Mouse (Mus musculus) embryonic facial prominence, embryonic 11.5 days (tissue): Measurements from ENCODE around the gene Atxn7l1. TPM values are rescaled to one million over a fixed set of nuclear protein-coding genes. Genes with fewer than 3 reads are reported as not detected.

Experiments used
- ATAC-seq: fragments of 200-750 bp; cut with Nextera tagmentation; replicated peaks from 2 replicates; pipeline ENCODE4 v1.8.0; 2017; ENCODE audit warnings: low read depth; ENCODE audit not compliant: insufficient number of reproducible peaks, low FRiP score, low TSS enrichment
- DNase-seq: peaks from one replicate; pipeline ENCODE4 v3.0.0-alpha.2; 2015; ENCODE audit warnings: low spot score
- H3K27ac ChIP-seq: fragments of 300-500 bp; sonication (generic); replicated peaks from 2 replicates; pipeline ENCODE4 v1.5.1; 2014; ENCODE audit warnings: mild to moderate bottlenecking, low read depth, low read length, control low read depth
- H3K27me3 ChIP-seq: fragments of 300-500 bp; sonication (generic); 2 replicates; pipeline ENCODE4 v1.6.1; 2014; ENCODE audit warnings: mild to moderate bottlenecking, low read length, moderate library complexity, mixed read lengths; ENCODE audit not compliant: control insufficient read depth, insufficient read depth
- H3K36me3 ChIP-seq: fragments of 300-500 bp; sonication (generic); replicated peaks from 2 replicates; pipeline ENCODE4 v1.6.1; 2014; ENCODE audit warnings: low read depth, mild to moderate bottlenecking, low read length, moderate library complexity, mixed read lengths; ENCODE audit not compliant: control insufficient read depth, insufficient read depth
- H3K4me1 ChIP-seq: fragments of 300-500 bp; sonication (generic); 2 replicates; pipeline ENCODE4 v1.6.1; 2014; ENCODE audit warnings: low read length, mixed read lengths; ENCODE audit not compliant: control insufficient read depth, insufficient read depth
- H3K4me2 ChIP-seq: fragments of 300-500 bp; sonication (generic); 2 replicates; pipeline ENCODE4 v1.6.1; 2014; ENCODE audit warnings: low read depth, mild to moderate bottlenecking, control low read depth, low read length, moderate library complexity
- H3K4me3 ChIP-seq: fragments of 300-500 bp; sonication (generic); 2 replicates; pipeline ENCODE4 v1.5.1; 2014; ENCODE audit warnings: low read depth, low read length, control low read depth
- H3K9ac ChIP-seq: fragments of 300-500 bp; sonication (generic); replicated peaks from 2 replicates; pipeline ENCODE4 v1.6.1; 2014; ENCODE audit warnings: mild to moderate bottlenecking, control low read depth, low read length
- H3K9me3 ChIP-seq: fragments of 300-500 bp; sonication (generic); replicated peaks from 2 replicates; pipeline ENCODE4 v1.6.1; 2016; ENCODE audit warnings: mild to moderate bottlenecking, low read length, inconsistent platforms, mixed read lengths; ENCODE audit not compliant: control insufficient read depth
- WGBS: fragments of 180-500 bp; shearing (Covaris S2); extraction: QIAGEN DNeasy Blood & Tissue Kit; methylation state at CpG from one replicate; pipeline ENCODE4 v1.1.7; 2014; 5-methylcytosine and 5-hydroxymethylcytosine counted together
- polyA plus RNA-seq: library from polyadenylated mRNA; unstranded; fragments of >200 nt; fragmentation: Nextera tagmentation; extraction: Ambion mirVana; gene quantifications from 2 replicates; pipeline ENCODE4 v1.2.1, GENCODE M21; 2014

Atxn7l1 gene
- polyA plus RNA-seq, 1 experiment from 2014 or later = 18.9 TPM

DNA sequence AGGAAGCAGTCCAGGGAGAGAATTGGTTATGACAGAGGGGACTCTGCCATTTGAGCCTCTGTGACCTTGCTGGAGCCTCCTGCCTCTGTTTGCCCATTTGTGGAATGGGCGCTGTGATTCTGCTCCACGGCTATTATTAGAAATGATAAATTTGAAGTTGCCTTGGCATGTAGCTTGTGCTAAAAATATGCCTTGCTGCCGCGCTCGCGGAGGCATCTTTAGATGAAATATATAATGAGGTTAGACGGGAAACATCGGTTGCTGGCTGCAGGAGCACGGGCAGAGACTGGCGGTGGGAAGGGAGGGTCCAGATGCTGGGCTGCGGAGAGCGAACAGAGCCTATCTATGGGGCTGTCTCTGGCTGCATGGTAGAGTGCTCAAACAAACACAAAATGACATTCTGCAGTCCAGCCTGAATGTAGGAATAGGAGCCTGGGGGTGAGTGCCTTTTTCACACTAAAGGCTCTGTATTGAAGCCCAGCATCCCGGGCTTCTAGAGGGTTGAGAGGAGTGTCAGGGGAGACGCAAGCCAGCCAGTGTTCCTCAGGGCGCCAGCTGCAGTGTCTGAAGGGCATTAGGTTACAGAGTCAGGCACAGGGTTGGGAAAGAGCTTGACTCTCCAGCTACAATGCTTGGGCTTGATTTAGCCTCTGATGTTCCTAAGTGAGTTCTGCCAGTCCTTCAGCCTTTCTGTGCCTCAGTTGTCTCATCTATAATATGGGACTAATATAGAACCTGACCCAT, 96.8 kb downstream of the Atxn7l1 start:
- H3K4me2 ChIP-seq = no peak overlapping the region
- H3K27ac ChIP-seq = no peak overlapping the region
- H3K36me3 ChIP-seq = no peaks in the 10 kb centered on the region
- H3K9ac ChIP-seq = no peak overlapping the region
- 67% methylated on average over 15 of the region's 15 CpGs for WGBS
- ATAC-seq (no peak), DNase-seq (no peak)
- no peaks in the 10 kb centered on the region for H3K27me3 ChIP-seq
- no peaks in the 10 kb centered on the region; the same call in 1 of the 2 replicates for H3K4me1 ChIP-seq
- H3K9me3 ChIP-seq = no peaks in the 10 kb centered on the region
- no peak overlapping the region for H3K4me3 ChIP-seq

DNA sequence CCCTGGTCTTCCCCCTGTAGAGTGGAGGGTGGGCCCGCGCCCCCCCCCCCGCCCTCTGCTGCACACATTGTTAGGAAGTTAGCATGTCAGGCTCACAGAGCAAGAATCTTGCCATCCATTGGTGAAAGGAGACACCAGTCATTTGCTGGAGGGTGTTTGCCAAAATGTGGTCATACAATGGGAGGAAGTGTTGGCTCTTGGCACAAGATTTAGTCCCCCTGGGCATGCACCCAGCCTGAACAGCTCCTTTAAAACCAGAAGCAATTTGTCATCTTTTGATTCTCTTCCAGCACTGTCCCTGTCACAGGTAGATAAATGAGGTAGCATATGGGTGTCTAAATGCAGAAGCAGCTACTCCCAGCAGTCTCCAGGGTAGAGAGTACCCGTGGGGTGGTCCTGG, 98.0 kb downstream of the Atxn7l1 start:
- no peak for ATAC-seq
- no peaks in the 10 kb centered on the region; the same call in 1 of the 2 replicates for H3K4me1 ChIP-seq
- DNase-seq = no peak
- no peak overlapping the region for H3K4me3 ChIP-seq
- H3K27me3 ChIP-seq = no peaks in the 10 kb centered on the region
- H3K36me3 ChIP-seq = no peaks in the 10 kb centered on the region
- H3K4me2 ChIP-seq = no peak overlapping the region
- 80% methylated on average over 4 of the region's 4 CpGs for WGBS
- H3K27ac ChIP-seq = no peak overlapping the region
- no peaks in the 10 kb centered on the region for H3K9me3 ChIP-seq
- no peak overlapping the region for H3K9ac ChIP-seq

DNA sequence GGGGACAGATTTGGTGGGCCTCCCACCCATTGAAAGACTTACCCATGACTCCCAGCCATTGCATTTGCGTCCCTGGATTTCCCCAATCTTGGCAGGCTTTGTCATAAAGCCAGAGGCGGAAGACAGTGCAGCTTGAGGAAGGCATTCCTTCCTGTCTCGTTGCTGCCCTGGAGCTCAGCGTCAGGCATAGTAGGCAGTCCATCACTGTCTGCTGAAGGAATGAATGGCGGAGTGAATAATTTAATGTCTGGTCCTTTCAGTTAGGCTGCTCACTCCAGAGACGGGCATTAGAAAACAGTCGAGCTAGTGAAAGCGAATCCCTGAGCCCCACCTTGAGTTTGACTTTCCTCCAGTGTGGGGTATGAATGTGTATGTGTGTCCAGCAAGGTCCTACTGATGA, 99.4 kb downstream of the Atxn7l1 start:
- no peak overlapping the region for H3K27ac ChIP-seq
- WGBS = 88% methylated on average over 8 of the region's 8 CpGs
- H3K4me3 ChIP-seq = no peak overlapping the region
- H3K27me3 ChIP-seq = no peaks in the 10 kb centered on the region
- DNase-seq (no peak), ATAC-seq (no peak)
- H3K9me3 ChIP-seq = no peaks in the 10 kb centered on the region
- H3K36me3 ChIP-seq = no peaks in the 10 kb centered on the region
- no peak overlapping the region for H3K9ac ChIP-seq
- no peak overlapping the region for H3K4me2 ChIP-seq
- no peaks in the 10 kb centered on the region; the same call in 1 of the 2 replicates for H3K4me1 ChIP-seq

DNA sequence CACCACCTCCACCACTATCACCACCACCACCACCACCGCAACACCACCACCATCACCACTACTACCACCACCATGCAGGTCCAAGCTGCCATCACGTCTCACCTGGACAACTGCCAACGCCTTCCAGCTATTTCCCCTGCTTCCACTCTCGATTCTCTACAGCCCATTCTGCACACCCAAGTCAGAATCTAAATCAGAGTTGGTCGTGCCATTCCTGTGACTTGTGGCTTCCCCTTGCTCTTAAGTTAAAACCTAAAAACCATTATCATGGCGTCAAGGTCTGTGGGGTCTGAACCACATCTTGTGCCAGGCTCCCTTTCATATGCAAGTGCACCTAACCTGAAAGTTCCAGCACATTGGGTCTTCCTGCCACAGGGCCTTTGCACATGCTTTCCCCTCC, 102.7 kb downstream of the Atxn7l1 start:
- Histone ChIP-seq H3K4me3 (no peak overlapping the region), H3K36me3 (no peaks in the 10 kb centered on the region), H3K9me3 (no peaks in the 10 kb centered on the region), H3K9ac (no peak overlapping the region), H3K27ac (no peak overlapping the region), H3K4me1 (no peaks in the 10 kb centered on the region; the same call in 1 of the 2 replicates), H3K27me3 (no peaks in the 10 kb centered on the region), H3K4me2 (no peak overlapping the region)
- no peak for DNase-seq
- 91% methylated on average over 6 of the region's 6 CpGs for WGBS
- ATAC-seq = no peak

DNA sequence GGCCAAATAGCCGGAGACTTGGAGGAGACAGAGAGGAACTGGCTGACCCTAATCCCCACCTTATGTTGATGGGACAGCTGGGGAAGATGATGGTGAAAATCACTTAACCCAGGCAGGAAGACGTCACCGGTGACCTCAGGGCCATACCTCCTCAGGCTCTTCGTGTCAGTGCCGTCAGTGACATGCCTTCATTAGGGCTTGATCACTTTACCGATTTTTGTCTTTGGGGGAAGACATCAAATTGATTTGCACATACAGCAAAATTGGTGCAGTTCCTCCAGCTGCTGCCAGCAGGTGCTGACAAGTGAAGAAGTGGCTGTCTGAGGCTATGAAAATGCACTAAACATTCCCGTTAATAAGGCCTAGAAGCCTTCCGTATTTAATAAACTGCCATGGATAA, 103.9 kb downstream of the Atxn7l1 start:
- Histone ChIP-seq H3K9ac (no peak overlapping the region), H3K4me2 (no peak overlapping the region), H3K4me1 (no peaks in the 10 kb centered on the region), H3K27me3 (no peaks in the 10 kb centered on the region), H3K27ac (no peak overlapping the region), H3K9me3 (no peaks in the 10 kb centered on the region), H3K4me3 (no peak overlapping the region), H3K36me3 (no peaks in the 10 kb centered on the region)
- DNase-seq (no peak), ATAC-seq (no peak)
- WGBS = 80% methylated on average over 8 of the region's 8 CpGs

DNA sequence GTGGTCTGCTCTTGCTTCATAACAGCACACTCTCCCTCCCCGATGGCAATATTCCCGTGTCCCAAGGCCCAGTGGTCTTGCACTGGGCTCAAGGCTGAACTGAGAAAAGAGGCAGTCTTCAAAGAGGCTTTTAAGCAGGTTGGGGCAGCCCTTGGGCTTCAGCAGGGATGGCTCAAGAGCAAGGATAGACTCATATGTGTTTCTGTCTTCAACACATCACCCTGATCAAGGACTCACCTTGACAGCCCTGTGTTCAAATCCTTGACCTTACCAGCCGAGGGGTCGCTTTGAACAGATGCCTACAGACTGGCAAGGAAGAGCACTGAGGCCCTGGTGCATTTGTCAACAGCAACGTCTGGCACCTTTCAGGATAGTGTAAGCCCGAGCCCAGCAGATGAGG, 105.1 kb downstream of the Atxn7l1 start:
- DNase-seq (no peak), ATAC-seq (no peak)
- Histone ChIP-seq H3K27me3 (no peaks in the 10 kb centered on the region), H3K36me3 (no peaks in the 10 kb centered on the region), H3K4me2 (no peak overlapping the region), H3K4me1 (no peaks in the 10 kb centered on the region), H3K27ac (no peak overlapping the region), H3K9ac (no peak overlapping the region), H3K9me3 (no peaks in the 10 kb centered on the region), H3K4me3 (no peak overlapping the region)
- WGBS = 84% methylated on average over 6 of the region's 6 CpGs

DNA sequence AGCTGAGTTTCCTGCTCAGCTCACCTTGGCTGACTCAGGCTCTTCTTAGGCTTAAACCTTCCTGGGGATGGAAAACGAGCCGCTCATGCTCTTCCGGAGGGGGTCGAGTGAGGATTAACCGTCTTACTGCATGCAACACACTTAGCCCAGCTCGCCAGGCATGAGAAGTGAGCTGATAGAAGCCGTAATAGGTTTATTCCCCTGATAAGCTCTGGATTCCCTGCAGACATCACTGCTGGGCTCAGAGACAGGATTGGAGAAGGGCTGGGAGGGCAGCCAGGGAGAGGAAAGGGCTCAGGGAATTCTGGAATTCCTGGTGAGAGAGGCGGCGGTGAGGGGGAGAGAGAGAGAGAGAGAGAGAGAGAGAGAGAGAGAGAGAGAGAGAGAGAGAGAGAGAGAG, 105.7 kb downstream of the Atxn7l1 start:
- H3K9me3 ChIP-seq = no peaks in the 10 kb centered on the region
- no peaks in the 10 kb centered on the region for H3K36me3 ChIP-seq
- ATAC-seq = no peak
- H3K4me2 ChIP-seq = no peak overlapping the region
- DNase-seq = no peak
- H3K9ac ChIP-seq = no peak overlapping the region
- H3K27ac ChIP-seq = no peak overlapping the region
- no peaks in the 10 kb centered on the region for H3K27me3 ChIP-seq
- no peaks in the 10 kb centered on the region for H3K4me1 ChIP-seq
- no peak overlapping the region for H3K4me3 ChIP-seq
- 42% methylated on average over 7 of the region's 9 CpGs for WGBS

DNA sequence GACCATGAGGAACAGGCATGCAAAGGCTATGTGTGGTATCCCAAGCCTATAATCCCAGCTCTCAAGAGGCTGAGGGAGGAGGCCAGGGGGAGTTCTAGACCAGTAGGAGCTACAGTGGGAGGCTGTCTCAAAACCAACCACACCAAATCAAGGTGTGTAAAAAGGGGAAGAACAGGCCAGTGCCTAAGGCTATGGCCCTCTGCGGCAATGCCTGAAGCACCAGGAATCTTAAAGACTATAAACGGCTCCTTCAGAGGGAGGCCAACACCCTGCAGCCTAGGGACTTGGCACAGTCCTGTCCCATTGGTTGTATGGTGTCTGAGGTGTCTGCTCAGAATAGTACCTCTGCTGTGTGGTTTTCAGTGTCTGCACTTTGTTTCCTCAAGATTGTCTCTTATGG, 107.8 kb downstream of the Atxn7l1 start:
- no peak overlapping the region for H3K27ac ChIP-seq
- no peaks in the 10 kb centered on the region for H3K27me3 ChIP-seq
- H3K4me2 ChIP-seq = no peak overlapping the region
- H3K9ac ChIP-seq = no peak overlapping the region
- DNase-seq (no peak), ATAC-seq (no peak)
- H3K4me1 ChIP-seq = no peaks in the 10 kb centered on the region
- 86% methylated on average over 2 of the region's 2 CpGs for WGBS
- H3K36me3 ChIP-seq = no peaks in the 10 kb centered on the region
- H3K4me3 ChIP-seq = no peak overlapping the region
- no peaks in the 10 kb centered on the region for H3K9me3 ChIP-seq
